Mouse (Mus musculus): ENCODE results near the gene Tldc1. TPM values are rescaled to one million over a fixed set of nuclear protein-coding genes. Genes with fewer than 3 reads are reported as not detected.

Gene Tldc1
- polyA plus RNA-seq, 1 experiment from 2014 or later = 10.3 TPM

DNA sequence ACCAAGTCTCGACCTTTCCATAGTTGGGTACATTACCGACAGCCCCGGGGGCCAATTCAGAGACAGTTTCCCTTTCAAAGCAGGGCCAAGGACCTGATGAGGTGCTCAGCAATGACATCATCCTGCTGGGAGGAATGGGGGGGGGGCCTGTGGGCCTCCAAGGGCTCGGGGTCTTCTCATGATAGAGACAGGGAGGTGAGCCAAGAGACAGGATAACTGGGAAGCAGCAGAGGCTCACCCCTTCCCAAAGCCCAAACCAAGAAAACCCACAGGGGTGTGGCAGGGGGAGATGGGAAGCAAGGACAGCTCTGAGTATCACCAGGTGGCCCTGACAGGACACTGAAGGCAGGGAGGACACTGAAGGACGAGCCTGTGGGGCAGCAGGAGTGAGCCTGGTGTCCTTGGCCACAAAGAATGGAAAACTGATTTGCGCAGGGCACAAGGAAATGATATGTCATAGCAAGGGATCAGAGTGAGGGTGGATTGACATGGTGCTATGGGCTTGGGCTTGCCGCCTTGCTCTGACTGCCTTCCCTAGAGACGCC, 49.8 kb downstream of the Tldc1 start:
- no peaks in the 10 kb centered on the region; the same call in 1 of the 2 replicates for H3K4me1 ChIP-seq (ENCODE audit: control insufficient read depth, insufficient read depth, low read length)
- H3K4me2 ChIP-seq (ENCODE audit: low read depth) = no peak overlapping the region
- no peaks in the 10 kb centered on the region for H3K9me3 ChIP-seq (ENCODE audit: control insufficient read depth, low read length)
- no peaks in the 10 kb centered on the region for H3K27me3 ChIP-seq (ENCODE audit: control insufficient read depth, insufficient read depth, low read length)
- H3K4me3 ChIP-seq (ENCODE audit: low read depth, low read length) = no peak overlapping the region
- no peaks in the 10 kb centered on the region for H3K36me3 ChIP-seq (ENCODE audit: control insufficient read depth, insufficient read depth, low read length)
- no peak overlapping the region for H3K9ac ChIP-seq (ENCODE audit: low read length)
- ATAC-seq (ENCODE audit: insufficient read depth, low FRiP score, low TSS enrichment) (no peak), DNase-seq (ENCODE audit: low spot score) (no peak)
- H3K27ac ChIP-seq (ENCODE audit: low read depth, low read length) = no peak overlapping the region
- 87% methylated on average over 8 of the region's 8 CpGs for WGBS

DNA sequence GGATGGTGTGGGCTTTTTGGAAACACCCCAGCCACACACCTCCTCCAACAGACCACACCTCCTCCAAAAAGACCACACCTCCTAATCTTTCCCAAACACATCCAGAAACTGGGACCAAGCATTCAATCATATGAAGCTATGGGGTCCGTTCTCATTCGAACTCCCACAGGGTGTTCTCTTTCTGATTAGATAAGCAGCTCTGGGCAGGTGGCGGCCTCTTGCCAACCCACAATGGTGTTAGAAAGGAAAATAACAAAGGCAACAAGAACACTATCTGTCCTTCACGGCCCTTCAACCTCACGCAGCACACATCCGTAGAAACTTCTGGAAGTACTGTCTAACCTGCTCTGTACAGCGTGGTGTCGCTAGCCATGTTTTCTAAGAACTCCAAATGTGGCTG, 51.1 kb downstream of the Tldc1 start:
- Histone ChIP-seq H3K4me3 (ENCODE audit: low read depth, low read length) (no peak overlapping the region), H3K27me3 (ENCODE audit: control insufficient read depth, insufficient read depth, low read length) (no peaks in the 10 kb centered on the region), H3K36me3 (ENCODE audit: control insufficient read depth, insufficient read depth, low read length) (no peaks in the 10 kb centered on the region), H3K4me2 (ENCODE audit: low read depth) (no peak overlapping the region), H3K9ac (ENCODE audit: low read length) (no peak overlapping the region), H3K27ac (ENCODE audit: low read depth, low read length) (no peak overlapping the region), H3K4me1 (ENCODE audit: control insufficient read depth, insufficient read depth, low read length) (no peaks in the 10 kb centered on the region; the same call in 1 of the 2 replicates), H3K9me3 (ENCODE audit: control insufficient read depth, low read length) (no peaks in the 10 kb centered on the region)
- WGBS = 90% methylated on average over 8 of the region's 8 CpGs
- no peak for ATAC-seq (ENCODE audit: insufficient read depth, low FRiP score, low TSS enrichment)
- no peak for DNase-seq (ENCODE audit: low spot score)

DNA sequence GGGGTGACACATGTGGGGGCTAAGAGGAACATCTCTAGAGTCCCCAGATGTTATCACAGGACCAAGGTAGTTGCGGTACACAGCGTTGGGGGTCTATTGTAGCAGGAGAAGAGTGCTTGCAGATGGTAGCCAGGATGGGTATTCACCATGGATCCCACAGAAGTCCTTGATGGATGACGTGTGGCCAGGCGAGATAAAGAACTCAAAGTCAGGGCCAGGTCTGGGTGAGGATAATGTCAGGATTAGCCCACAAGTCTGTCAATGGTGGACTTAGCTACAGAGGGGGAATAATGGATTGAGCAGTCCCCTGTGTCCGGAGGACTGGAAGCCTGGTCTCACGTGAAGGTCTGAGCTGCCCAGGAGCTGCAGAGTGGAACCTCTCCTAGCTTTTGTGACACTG, 53.6 kb downstream of the Tldc1 start:
- 83% methylated on average over 6 of the region's 6 CpGs for WGBS
- DNase-seq (ENCODE audit: low spot score) (no peak), ATAC-seq (ENCODE audit: insufficient read depth, low FRiP score, low TSS enrichment) (no peak)
- Histone ChIP-seq H3K4me1 (ENCODE audit: control insufficient read depth, insufficient read depth, low read length) (no peaks in the 10 kb centered on the region), H3K4me2 (ENCODE audit: low read depth) (no peak overlapping the region), H3K9me3 (ENCODE audit: control insufficient read depth, low read length) (no peaks in the 10 kb centered on the region), H3K36me3 (ENCODE audit: control insufficient read depth, insufficient read depth, low read length) (no peaks in the 10 kb centered on the region), H3K4me3 (ENCODE audit: low read depth, low read length) (no peak overlapping the region), H3K27me3 (ENCODE audit: control insufficient read depth, insufficient read depth, low read length) (no peaks in the 10 kb centered on the region), H3K27ac (ENCODE audit: low read depth, low read length) (no peak overlapping the region), H3K9ac (ENCODE audit: low read length) (no peak overlapping the region)

DNA sequence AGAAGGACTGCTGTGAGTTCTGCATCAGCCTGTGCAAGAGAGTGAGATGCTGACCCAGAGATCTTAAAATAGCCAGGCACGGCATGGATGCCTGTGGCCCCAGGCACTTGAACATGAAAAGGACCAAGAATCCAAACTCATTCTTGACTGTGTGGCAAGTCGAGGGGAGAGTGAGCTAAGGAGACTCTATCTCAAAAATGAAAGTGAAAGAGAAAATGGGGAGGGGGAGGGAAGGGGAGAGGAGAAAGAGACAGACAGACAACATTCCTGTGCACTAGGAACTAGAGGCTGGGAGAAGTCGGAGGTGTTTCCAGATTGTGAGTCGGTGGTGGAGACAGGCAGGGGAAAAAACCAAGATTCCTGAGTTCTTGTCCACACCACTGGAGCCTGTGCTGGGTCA, 54.5 kb downstream of the Tldc1 start:
- Histone ChIP-seq H3K4me3 (ENCODE audit: low read depth, low read length) (no peak overlapping the region), H3K36me3 (ENCODE audit: control insufficient read depth, insufficient read depth, low read length) (no peaks in the 10 kb centered on the region), H3K9ac (ENCODE audit: low read length) (no peak overlapping the region), H3K9me3 (ENCODE audit: control insufficient read depth, low read length) (no peaks in the 10 kb centered on the region), H3K27ac (ENCODE audit: low read depth, low read length) (no peak overlapping the region), H3K4me2 (ENCODE audit: low read depth) (no peak overlapping the region), H3K4me1 (ENCODE audit: control insufficient read depth, insufficient read depth, low read length) (no peaks in the 10 kb centered on the region), H3K27me3 (ENCODE audit: control insufficient read depth, insufficient read depth, low read length) (no peaks in the 10 kb centered on the region)
- DNase-seq (ENCODE audit: low spot score) = no peak
- WGBS = 82% methylated on average over 4 of the region's 4 CpGs
- no peak for ATAC-seq (ENCODE audit: insufficient read depth, low FRiP score, low TSS enrichment)

DNA sequence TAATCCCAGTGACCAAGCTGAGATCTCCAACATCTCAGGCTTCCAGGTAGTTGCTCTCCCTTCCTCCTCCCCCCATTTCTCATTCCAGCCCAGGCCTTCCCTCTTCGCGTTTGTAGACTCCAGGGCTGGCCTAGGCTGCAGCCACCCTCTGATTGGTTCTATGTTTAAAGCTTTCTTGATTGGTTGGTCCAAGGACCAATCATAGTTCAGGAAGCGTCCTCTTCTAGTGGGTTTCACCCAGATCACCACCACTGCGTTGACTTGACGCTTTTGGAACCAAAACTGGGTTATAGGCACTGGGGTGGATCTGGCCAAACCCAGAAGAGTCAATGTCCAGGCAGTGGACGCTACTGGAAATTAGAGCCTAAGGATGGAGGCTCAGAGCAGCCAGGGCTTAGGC, 55.9 kb downstream of the Tldc1 start:
- no peak overlapping the region for H3K27ac ChIP-seq (ENCODE audit: low read depth, low read length)
- no peak overlapping the region for H3K4me2 ChIP-seq (ENCODE audit: low read depth)
- no peaks in the 10 kb centered on the region for H3K36me3 ChIP-seq (ENCODE audit: control insufficient read depth, insufficient read depth, low read length)
- H3K9ac ChIP-seq (ENCODE audit: low read length) = no peak overlapping the region
- WGBS = 56% methylated on average over 6 of the region's 6 CpGs
- H3K4me3 ChIP-seq (ENCODE audit: low read depth, low read length) = no peak overlapping the region
- no peak for DNase-seq (ENCODE audit: low spot score)
- H3K27me3 ChIP-seq (ENCODE audit: control insufficient read depth, insufficient read depth, low read length) = no peaks in the 10 kb centered on the region
- H3K4me1 ChIP-seq (ENCODE audit: control insufficient read depth, insufficient read depth, low read length) = no peaks in the 10 kb centered on the region
- H3K9me3 ChIP-seq (ENCODE audit: control insufficient read depth, low read length) = no peaks in the 10 kb centered on the region
- no peak for ATAC-seq (ENCODE audit: insufficient read depth, low FRiP score, low TSS enrichment)

DNA sequence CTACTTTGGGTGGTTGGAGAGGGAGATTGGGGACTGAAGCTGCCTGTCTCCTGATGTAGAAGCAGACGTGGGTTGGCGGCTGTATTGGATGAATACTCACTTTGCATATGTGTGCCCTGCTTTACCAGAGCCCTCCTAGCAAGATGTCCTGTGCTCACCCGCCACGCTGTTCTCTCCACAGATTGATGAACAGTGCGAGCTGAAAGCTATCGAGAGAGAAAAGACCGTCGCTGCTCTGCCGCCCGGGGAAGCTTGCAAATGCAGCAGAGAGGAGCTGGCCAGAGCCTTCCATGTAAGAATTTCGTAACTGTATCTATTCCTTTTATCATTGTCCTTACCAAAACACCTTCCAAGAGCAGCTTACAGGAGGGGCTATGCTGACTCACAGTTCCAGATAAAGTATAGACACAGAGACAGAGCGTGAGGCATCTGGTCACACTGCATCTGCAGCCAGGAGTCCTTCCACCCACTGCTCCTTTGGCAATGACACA, 59.2 kb downstream of the Tldc1 start:
- Histone ChIP-seq H3K9me3 (ENCODE audit: control insufficient read depth, low read length) (no peaks in the 10 kb centered on the region), H3K27me3 (ENCODE audit: control insufficient read depth, insufficient read depth, low read length) (no peaks in the 10 kb centered on the region), H3K4me3 (ENCODE audit: low read depth, low read length) (no peak overlapping the region), H3K9ac (ENCODE audit: low read length) (no peak overlapping the region), H3K4me2 (ENCODE audit: low read depth) (no peak overlapping the region), H3K4me1 (ENCODE audit: control insufficient read depth, insufficient read depth, low read length) (no peaks in the 10 kb centered on the region), H3K27ac (ENCODE audit: low read depth, low read length) (no peak overlapping the region), H3K36me3 (ENCODE audit: control insufficient read depth, insufficient read depth, low read length) (no peaks in the 10 kb centered on the region)
- ATAC-seq (ENCODE audit: insufficient read depth, low FRiP score, low TSS enrichment) = no peak
- DNase-seq (ENCODE audit: low spot score) = no peak
- WGBS = 64% methylated on average over 12 of the region's 12 CpGs

DNA sequence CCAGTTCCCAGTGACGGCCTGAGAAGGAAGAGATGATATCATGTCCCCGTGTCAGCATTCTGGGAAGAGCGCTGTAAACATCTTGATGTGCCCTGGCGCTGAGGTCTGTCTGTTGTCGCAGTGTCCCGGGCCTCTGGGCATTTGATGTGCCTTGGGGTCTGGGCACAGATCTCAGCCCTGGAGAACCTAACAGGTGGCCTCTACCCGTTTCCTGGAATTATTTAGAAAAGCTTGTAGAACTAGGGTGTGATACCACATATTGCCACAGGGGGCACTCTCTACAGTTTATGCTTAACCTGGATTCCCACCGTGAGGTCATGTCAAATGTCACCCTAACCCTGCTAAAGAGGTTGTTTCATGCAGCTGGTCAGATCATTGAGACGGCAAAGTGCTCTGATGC, 60.5 kb downstream of the Tldc1 start:
- Histone ChIP-seq H3K27me3 (ENCODE audit: control insufficient read depth, insufficient read depth, low read length) (no peaks in the 10 kb centered on the region), H3K27ac (ENCODE audit: low read depth, low read length) (no peak overlapping the region), H3K9me3 (ENCODE audit: control insufficient read depth, low read length) (no peaks in the 10 kb centered on the region), H3K36me3 (ENCODE audit: control insufficient read depth, insufficient read depth, low read length) (no peaks in the 10 kb centered on the region), H3K4me1 (ENCODE audit: control insufficient read depth, insufficient read depth, low read length) (no peaks in the 10 kb centered on the region), H3K9ac (ENCODE audit: low read length) (no peak overlapping the region), H3K4me2 (ENCODE audit: low read depth) (no peak overlapping the region), H3K4me3 (ENCODE audit: low read depth, low read length) (no peak overlapping the region)
- 62% methylated on average over 9 of the region's 9 CpGs for WGBS
- peak; percentile 24 for DNase-seq (ENCODE audit: low spot score)
- no peak for ATAC-seq (ENCODE audit: insufficient read depth, low FRiP score, low TSS enrichment)

DNA sequence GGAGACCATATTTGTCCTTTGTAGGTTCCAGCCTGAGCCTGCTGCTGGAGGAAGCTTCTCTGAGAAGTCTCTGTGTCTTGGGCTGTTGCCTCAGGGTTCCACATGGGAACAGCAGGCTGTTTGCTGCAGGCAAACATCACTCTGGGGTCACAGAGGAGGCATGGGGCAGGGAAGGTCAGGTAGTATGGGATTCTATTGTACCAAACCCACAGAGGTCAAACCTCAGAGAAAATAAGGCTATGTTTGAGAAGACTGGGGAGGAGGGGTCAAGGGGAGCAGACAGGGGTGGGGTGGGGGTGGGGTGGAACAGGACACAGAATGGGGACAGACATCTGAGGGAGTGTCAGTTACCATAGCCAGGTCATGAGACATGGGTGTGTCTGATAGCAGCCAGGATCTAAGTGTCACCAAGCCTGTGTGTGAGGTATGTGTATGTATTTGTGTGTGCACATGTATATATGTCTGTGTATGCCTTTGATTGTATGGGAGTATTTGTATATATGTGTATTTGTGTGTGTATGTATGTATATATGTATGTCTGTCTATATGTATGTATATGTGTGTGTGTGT, 61.4 kb downstream of the Tldc1 start:
- DNase-seq (ENCODE audit: low spot score) (no peak), ATAC-seq (ENCODE audit: insufficient read depth, low FRiP score, low TSS enrichment) (no peak)
- Histone ChIP-seq H3K4me1 (ENCODE audit: control insufficient read depth, insufficient read depth, low read length) (no peaks in the 10 kb centered on the region), H3K27me3 (ENCODE audit: control insufficient read depth, insufficient read depth, low read length) (no peaks in the 10 kb centered on the region), H3K9ac (ENCODE audit: low read length) (no peak overlapping the region), H3K9me3 (ENCODE audit: control insufficient read depth, low read length) (no peaks in the 10 kb centered on the region), H3K4me3 (ENCODE audit: low read depth, low read length) (no peak overlapping the region), H3K36me3 (ENCODE audit: control insufficient read depth, insufficient read depth, low read length) (no peaks in the 10 kb centered on the region), H3K4me2 (ENCODE audit: low read depth) (no peak overlapping the region), H3K27ac (ENCODE audit: low read depth, low read length) (no peak overlapping the region)

DNA sequence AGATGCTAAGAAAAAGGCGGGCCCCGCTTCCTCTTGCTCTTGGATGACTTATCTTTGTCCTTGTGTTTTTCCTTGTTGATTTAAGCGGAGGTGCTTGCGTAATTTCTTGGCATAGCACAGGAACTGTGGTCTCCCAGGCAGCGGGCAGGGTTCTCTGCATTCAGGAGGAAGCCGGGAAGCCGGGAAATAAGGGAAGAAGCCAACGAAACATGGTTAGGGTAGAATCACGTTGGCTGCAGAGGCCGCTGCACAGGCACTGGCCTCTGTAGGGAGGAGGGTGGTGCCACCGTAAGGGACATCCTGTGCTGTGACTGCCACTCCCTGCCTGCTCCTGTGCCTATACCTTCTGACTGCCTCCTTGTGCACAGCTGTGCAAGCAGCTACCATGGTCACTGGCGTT, 63.0 kb downstream of the Tldc1 start:
- no peaks in the 10 kb centered on the region for H3K27me3 ChIP-seq (ENCODE audit: control insufficient read depth, insufficient read depth, low read length)
- H3K27ac ChIP-seq (ENCODE audit: low read depth, low read length) = no peak overlapping the region
- ATAC-seq (ENCODE audit: insufficient read depth, low FRiP score, low TSS enrichment) (no peak), DNase-seq (ENCODE audit: low spot score) (no peak)
- no peaks in the 10 kb centered on the region for H3K4me1 ChIP-seq (ENCODE audit: control insufficient read depth, insufficient read depth, low read length)
- H3K9me3 ChIP-seq (ENCODE audit: control insufficient read depth, low read length) = no peaks in the 10 kb centered on the region
- no peaks in the 10 kb centered on the region for H3K36me3 ChIP-seq (ENCODE audit: control insufficient read depth, insufficient read depth, low read length)
- no peak overlapping the region for H3K4me3 ChIP-seq (ENCODE audit: low read depth, low read length)
- 81% methylated on average over 12 of the region's 12 CpGs for WGBS
- H3K4me2 ChIP-seq (ENCODE audit: low read depth) = no peak overlapping the region
- no peak overlapping the region for H3K9ac ChIP-seq (ENCODE audit: low read length)
